Mouse (Mus musculus) C2C12 (cell line): ENCODE measurements around the gene Enox1. TPM values are rescaled to one million over a fixed set of nuclear protein-coding genes. Genes with fewer than 3 reads are reported as not detected.

ENCODE experiments used
- H3K27me3 ChIP-seq: one replicate; pipeline ENCODE4 v1.6.1; 2011; ENCODE audit not compliant: control insufficient read depth, insufficient read depth, insufficient read length
- H3K36me3 ChIP-seq: one replicate; pipeline ENCODE4 v1.6.1; 2011; ENCODE audit not compliant: control insufficient read depth, insufficient read depth
- H3K4me3 ChIP-seq: one replicate; pipeline ENCODE4 v1.5.1; 2011; ENCODE audit warnings: mild to moderate bottlenecking, control low read depth; ENCODE audit not compliant: poor library complexity, insufficient read depth, severe bottlenecking
- H3K79me2 ChIP-seq: one replicate; pipeline ENCODE4 v1.6.1; 2011; ENCODE audit not compliant: control insufficient read depth, insufficient read depth
- H3K79me3 ChIP-seq: one replicate; pipeline ENCODE4 v1.6.1; 2011; ENCODE audit warnings: low read depth, control low read depth
- H3ac ChIP-seq: one replicate; pipeline ENCODE3; 2011; ENCODE audit warnings: low read depth; ENCODE audit not compliant: control insufficient read depth, insufficient read length
- CEBPB ChIP-seq: IDR thresholded peaks from one replicate; pipeline ENCODE4 v1.6.1; 2011; ENCODE audit warnings: low read depth, mild to moderate bottlenecking, control low read depth, moderate library complexity
- CTCF ChIP-seq: IDR thresholded peaks from one replicate; pipeline ENCODE4 v1.5.1; 2011; ENCODE audit not compliant: control insufficient read depth, insufficient read depth, insufficient read length
- FOSL1 ChIP-seq: IDR thresholded peaks from one replicate; pipeline ENCODE4 v1.8.0; 2011; ENCODE audit warnings: mild to moderate bottlenecking, low read length; ENCODE audit not compliant: poor library complexity, insufficient read depth, severe bottlenecking
- MAX ChIP-seq: IDR thresholded peaks from one replicate; pipeline ENCODE4 v1.6.1; 2011; ENCODE audit warnings: mild to moderate bottlenecking, control low read depth
- MYOD1 ChIP-seq: IDR thresholded peaks from one replicate; pipeline ENCODE4 v1.6.1; 2011; ENCODE audit warnings: low read depth; ENCODE audit not compliant: control insufficient read depth, insufficient read length
- MYOG ChIP-seq: IDR thresholded peaks from one replicate; pipeline ENCODE4 v1.6.1; 2011; ENCODE audit not compliant: control insufficient read depth, insufficient read length; ENCODE audit errors: extremely low read depth
- USF1 ChIP-seq: IDR thresholded peaks from one replicate; pipeline ENCODE4 v1.6.1; 2011; ENCODE audit warnings: low read depth, mild to moderate bottlenecking, control low read depth, moderate library complexity
- polyA plus RNA-seq: library from polyadenylated mRNA; unstranded; fragments of >200 nt; fragmentation: generic; extraction: Trizol; gene quantifications from one replicate; pipeline ENCODE4 v1.2.1, GENCODE M21; 2012; ENCODE audit warnings: missing spikeins

The Enox1 gene
- polyA plus RNA-seq, 1 experiment, result 0.75 TPM

DNA sequence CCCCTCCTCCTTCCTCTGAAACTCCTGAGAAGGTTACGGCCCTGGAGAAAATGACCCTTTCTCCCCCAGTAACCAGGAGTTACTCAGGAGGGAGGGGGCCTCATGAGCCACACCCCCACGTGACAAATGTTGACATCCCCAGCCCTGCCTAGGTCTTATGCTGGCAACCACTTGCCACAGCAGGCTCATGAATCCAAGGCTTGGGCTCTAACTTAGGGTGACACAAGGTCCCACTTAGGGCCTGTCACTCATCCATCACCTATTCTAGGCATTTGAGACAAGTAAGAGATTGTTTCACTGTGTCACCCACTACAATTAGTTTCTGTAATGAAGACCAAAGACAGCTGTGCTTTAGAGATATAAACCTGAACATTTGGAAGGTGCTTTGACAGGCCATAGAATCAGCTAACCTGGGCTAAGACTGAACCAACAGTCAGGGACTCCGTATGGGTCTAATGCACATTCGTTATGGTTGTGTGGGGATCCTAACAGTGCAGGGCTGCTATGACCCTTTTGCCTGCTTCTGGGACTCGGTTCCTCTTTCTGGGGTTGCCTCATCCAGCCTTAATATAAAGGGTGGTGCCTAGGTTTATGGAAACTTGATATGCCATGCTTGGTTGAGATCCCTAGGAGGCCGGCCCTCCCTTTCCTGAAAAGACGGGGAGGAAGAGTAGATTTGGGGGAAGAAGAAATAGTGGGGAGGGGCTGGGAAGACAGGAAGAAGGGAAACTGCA, 354.7 kb downstream of the Enox1 start:
- no peaks in the 10 kb centered on the region for H3K27me3 ChIP-seq
- no peaks in the 10 kb centered on the region for H3K79me2 ChIP-seq
- no peak overlapping the region for H3K4me3 ChIP-seq
- H3K79me3 ChIP-seq, result no peaks in the 10 kb centered on the region
- H3ac ChIP-seq, result no peak overlapping the region
- TF ChIP-seq MYOD1 (no peak), USF1 (no peak), MYOG (no peak), CTCF (no peak), FOSL1 (no peak), CEBPB (no peak), MAX (no peak)
- no peaks in the 10 kb centered on the region for H3K36me3 ChIP-seq

DNA sequence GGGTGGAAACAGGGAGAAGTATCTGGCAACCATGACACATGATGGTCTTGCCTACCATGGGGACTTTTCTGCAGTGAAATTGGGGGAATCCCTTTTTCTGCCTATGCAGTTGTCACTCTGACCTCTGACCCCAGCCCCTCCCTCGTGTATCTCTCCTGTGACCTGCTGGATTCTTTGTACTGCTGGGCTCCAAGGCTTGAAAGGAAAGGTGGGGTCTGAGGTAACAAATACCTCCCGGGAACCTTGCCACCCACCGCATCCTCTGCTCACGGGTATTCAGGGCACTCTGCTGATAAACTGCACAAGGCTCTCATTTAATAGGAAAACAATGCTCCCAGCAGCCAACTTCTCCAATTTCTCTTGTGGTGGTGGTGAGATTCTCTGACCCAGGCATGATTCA, 361.5 kb downstream of the Enox1 start:
- no peak for TF ChIP-seq MYOD1
- no peak for TF ChIP-seq MAX
- TF ChIP-seq CEBPB, result no peak
- TF ChIP-seq CTCF, result no peak
- TF ChIP-seq USF1, result no peak
- no peak for TF ChIP-seq FOSL1

DNA sequence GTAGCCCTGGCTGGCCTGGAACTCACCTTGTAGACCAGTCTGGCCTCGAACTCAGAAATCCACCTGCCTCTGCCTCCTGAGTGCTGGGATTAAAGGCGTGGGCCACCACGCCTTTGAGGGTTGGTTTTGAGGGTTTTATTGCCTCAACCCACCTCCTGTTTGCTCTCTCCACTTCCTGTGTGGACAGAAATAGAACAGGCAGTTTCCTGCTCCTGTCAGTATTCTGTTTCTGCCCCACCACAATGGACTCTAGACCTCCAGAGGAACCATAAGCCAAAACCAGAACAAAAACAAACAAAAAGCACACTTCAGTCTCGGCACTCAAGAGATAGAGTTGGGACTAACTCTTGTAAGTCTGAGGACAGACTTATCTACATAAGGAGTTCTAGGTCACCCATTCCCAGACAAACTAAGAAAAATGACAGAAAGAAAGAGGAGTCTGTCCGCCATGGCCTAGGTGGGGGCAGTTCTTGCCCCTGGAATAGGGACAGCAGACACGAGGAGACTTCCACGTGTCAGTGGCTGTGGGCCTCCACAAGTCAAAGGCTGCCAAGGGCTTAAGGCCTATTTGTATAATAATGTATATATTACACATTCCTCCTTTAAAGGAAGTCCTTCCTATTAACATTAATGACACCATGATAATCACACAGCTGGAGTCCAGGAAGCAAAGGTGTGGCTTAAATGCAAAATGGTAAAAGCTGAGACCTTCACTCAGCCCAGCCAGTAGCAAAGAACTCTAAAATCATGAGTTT, 362.6 kb downstream of the Enox1 start:
- TF ChIP-seq FOSL1 (no peak), MYOG (no peak), CEBPB (no peak), MAX (no peak), CTCF (no peak), USF1 (no peak), MYOD1 (no peak)
- Histone ChIP-seq H3ac (no peak overlapping the region), H3K79me2 (no peaks in the 10 kb centered on the region), H3K36me3 (no peaks in the 10 kb centered on the region), H3K4me3 (no peak overlapping the region), H3K79me3 (no peaks in the 10 kb centered on the region), H3K27me3 (no peaks in the 10 kb centered on the region)

More for the DNA sequence above, 361.5 kb downstream of the Enox1 start:
- Histone ChIP-seq H3K79me2 (no peaks in the 10 kb centered on the region), H3ac (no peak overlapping the region), H3K27me3 (no peaks in the 10 kb centered on the region), H3K36me3 (no peaks in the 10 kb centered on the region), H3K79me3 (no peaks in the 10 kb centered on the region), H3K4me3 (no peak overlapping the region)

DNA sequence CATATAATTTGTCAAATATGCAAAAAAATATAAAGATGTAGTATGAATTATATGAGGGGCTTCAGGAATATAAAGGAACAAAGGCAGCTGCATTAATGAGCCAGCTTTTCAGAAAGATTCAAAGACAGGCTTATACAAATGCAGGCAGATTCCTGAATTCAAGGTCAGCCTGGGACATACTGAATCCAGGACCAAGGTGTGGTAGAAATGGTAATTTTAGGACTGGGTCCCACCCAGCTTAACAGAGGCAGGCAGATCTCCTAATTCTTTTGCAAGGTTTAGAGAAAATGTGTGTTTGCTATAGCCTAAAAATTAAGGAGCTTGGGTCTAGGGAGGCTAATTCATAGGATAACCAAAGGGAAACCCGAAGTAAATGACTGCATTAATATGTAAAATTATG, 363.1 kb downstream of the Enox1 start:
- TF ChIP-seq CTCF, result no peak
- no peak for TF ChIP-seq MAX
- TF ChIP-seq CEBPB, result no peak
- TF ChIP-seq MYOD1, result no peak
- no peak for TF ChIP-seq USF1
- TF ChIP-seq FOSL1, result no peak
- no peak for TF ChIP-seq MYOG
- H3K27me3 ChIP-seq, result no peaks in the 10 kb centered on the region
- H3ac ChIP-seq, result no peak overlapping the region
- H3K79me3 ChIP-seq, result no peaks in the 10 kb centered on the region
- H3K4me3 ChIP-seq, result no peak overlapping the region
- no peaks in the 10 kb centered on the region for H3K79me2 ChIP-seq
- no peaks in the 10 kb centered on the region for H3K36me3 ChIP-seq

DNA sequence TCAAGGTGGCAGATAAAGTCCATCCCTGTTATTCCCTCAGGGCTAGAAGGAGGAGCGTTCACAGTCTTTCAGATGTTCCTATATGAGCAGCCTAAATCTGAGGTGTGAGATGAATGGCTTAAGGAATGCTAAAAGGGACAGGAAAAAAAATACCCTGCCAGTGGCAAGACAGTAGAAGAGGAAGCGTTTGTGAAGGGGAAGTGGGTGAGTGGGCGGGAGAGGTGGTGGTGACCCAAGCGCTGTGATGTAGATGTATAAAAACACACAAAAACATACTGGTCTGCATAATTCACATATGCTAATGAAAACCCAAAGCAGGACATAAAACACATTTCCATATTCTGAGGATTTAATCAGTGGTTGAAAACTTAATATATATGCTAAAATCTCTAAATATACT, 367.7 kb downstream of the Enox1 start:
- H3K79me2 ChIP-seq, result no peaks in the 10 kb centered on the region
- no peak overlapping the region for H3ac ChIP-seq
- H3K79me3 ChIP-seq, result no peaks in the 10 kb centered on the region
- H3K4me3 ChIP-seq, result no peak overlapping the region
- H3K36me3 ChIP-seq, result no peaks in the 10 kb centered on the region
- no peaks in the 10 kb centered on the region for H3K27me3 ChIP-seq
- TF ChIP-seq MYOG, result no peak
- no peak for TF ChIP-seq MAX
- TF ChIP-seq FOSL1, result no peak
- no peak for TF ChIP-seq USF1
- TF ChIP-seq MYOD1, result no peak
- no peak for TF ChIP-seq CEBPB
- no peak for TF ChIP-seq CTCF

DNA sequence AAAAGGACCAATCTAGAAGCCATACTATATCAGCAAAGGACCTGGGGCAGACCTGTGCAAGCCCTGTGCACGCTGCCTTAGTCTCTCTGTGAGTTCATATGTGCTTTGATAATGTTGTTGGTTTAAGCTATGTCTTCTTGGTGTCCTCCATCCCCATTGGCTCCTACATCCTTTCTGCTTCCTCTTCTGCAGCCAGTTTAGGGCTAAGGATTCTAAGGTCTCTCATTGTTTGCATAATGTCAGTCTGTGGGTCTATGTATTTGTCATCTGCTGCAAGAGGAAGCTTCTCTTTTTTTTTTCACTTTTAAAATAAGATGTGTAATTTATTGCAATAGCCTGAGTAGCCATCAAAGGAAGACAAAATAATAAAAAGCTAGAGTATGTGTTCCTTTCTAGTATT, 369.7 kb downstream of the Enox1 start:
- Histone ChIP-seq H3ac (no peak overlapping the region), H3K4me3 (no peak overlapping the region)
- no peak for TF ChIP-seq MYOG
- no peak for TF ChIP-seq CEBPB
- TF ChIP-seq FOSL1, result no peak
- no peak for TF ChIP-seq MYOD1
- no peak for TF ChIP-seq USF1
- TF ChIP-seq MAX, result no peak
- TF ChIP-seq CTCF, result no peak

More for the DNA sequence above, 369.7 kb downstream of the Enox1 start:
- H3K36me3 ChIP-seq, result no peaks in the 10 kb centered on the region
- no peaks in the 10 kb centered on the region for H3K79me2 ChIP-seq
- H3K27me3 ChIP-seq, result no peaks in the 10 kb centered on the region
- H3K79me3 ChIP-seq, result no peaks in the 10 kb centered on the region
